8 mouse cellular contexts compared by ENCODE assay signal in the genomic region with DNA sequence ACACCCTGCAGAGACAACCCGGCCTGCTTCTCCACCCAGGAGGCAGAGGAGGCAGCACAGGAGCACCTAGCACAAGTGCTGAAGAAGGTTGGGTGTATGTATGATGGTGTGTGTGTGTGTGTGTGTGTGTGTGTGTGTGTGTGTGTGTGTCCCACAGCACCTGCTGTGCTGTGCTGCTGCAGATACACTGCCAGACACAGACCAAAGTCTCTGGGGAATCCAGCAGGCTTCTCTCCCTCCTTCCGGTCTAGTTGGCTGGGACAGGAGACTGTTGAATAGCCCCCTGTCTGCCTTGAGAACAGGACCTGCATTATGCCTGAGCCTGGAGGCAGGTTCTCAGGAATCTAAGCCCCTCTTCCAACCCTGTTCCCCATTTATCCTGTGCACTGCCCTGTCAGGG. TPM values are rescaled to one million over a fixed set of nuclear protein-coding genes. Genes with fewer than 3 reads are reported as not detected.
DNase-seq lines count a peak whose midpoint lies in the region; ATAC-seq and TF ChIP-seq lines count a peak whose summit lies in the region.

No protein-coding gene starts in this region.

- ATAC-seq in heart, embryonic 12.5 days (ENCODE audit: insufficient number of reproducible peaks, low FRiP score) = no peak
- ATAC-seq in hindbrain, embryonic 12.5 days (ENCODE audit: low FRiP score) = no peak
- ATAC-seq in midbrain, embryonic 11.5 days (ENCODE audit: low FRiP score) = no peak

- H3K9ac ChIP-seq in heart, embryonic 12.5 days = peak overlapping the region; percentile 69
- no peak overlapping the region for H3K9ac ChIP-seq in ES-E14 (ENCODE audit: insufficient read depth, low read depth, low read length, poor library complexity, severe bottlenecking)
- H3K9ac ChIP-seq in hindbrain, embryonic 12.5 days = peak overlapping the region; percentile 70
- peak overlapping the region; percentile 85 for H3K9ac ChIP-seq in midbrain, embryonic 11.5 days (ENCODE audit: low read length)

- whole genome bisulfite sequencing in heart, embryonic 12.5 days = 39% methylated on average over 2 of the region's 2 CpGs
- WGBS in hindbrain, embryonic 12.5 days = 17% methylated on average over 2 of the region's 2 CpGs
- 17% methylated on average over 2 of the region's 2 CpGs for WGBS in midbrain, embryonic 11.5 days

- H3K4me3 ChIP-seq in heart, embryonic 12.5 days = peak overlapping the region; percentile 58
- peak overlapping the region; percentile 70 to 78 for H3K4me3 ChIP-seq in ES-E14 (ENCODE audit: insufficient read depth in 1 of 2, low read depth in 1 of 2, low read length in 2 of 2, poor library complexity in 1 of 2, severe bottlenecking in 1 of 2)
- H3K4me3 ChIP-seq in hindbrain, embryonic 12.5 days = peak overlapping the region; percentile 72
- peak overlapping the region; percentile 86 for H3K4me3 ChIP-seq in midbrain, embryonic 11.5 days (ENCODE audit: low read depth, low read length)

- H3K9me3 ChIP-seq in heart, embryonic 12.5 days (replicated peaks) = no peaks in the 10 kb centered on the region
- H3K9me3 ChIP-seq in ES-E14 (ENCODE audit: control insufficient read depth, insufficient read depth, low read depth, low read length) = no peaks in the 10 kb centered on the region
- H3K9me3 ChIP-seq in hindbrain, embryonic 12.5 days (replicated peaks) = no peaks in the 10 kb centered on the region
- no peaks in the 10 kb centered on the region for H3K9me3 ChIP-seq in midbrain, embryonic 11.5 days (ENCODE audit: control insufficient read depth, low read length)

- no peak for DNase-seq in heart, adult 18-20 months
- DNase-seq in ES-E14 (ENCODE audit: low read depth, low spot score) = no peak
- no peak for DNase-seq in midbrain, embryonic 11.5 days (ENCODE audit: low spot score, missing footprints)
- no peak for DNase-seq in cerebellum, postnatal 14 days
- no peak for DNase-seq in B cell, adult 2 months
- no peak for DNase-seq in urinary bladder, adult 18-20 months (ENCODE audit: low spot score in 2 of 2)

- no peak overlapping the region for H3K27ac ChIP-seq in heart, embryonic 12.5 days (ENCODE audit: poor library complexity, severe bottlenecking)
- H3K27ac ChIP-seq in ES-E14 (ENCODE audit: insufficient read depth, low read depth, low read length, poor library complexity, severe bottlenecking) = no peak overlapping the region
- H3K27ac ChIP-seq in hindbrain, embryonic 12.5 days = no peak overlapping the region
- no peak overlapping the region for H3K27ac ChIP-seq in midbrain, embryonic 11.5 days (ENCODE audit: low read depth, low read length)

- peak overlapping the region; percentile 92 for H3K4me2 ChIP-seq in heart, embryonic 12.5 days
- peak overlapping the region; percentile 92 for H3K4me2 ChIP-seq in hindbrain, embryonic 12.5 days (replicated peaks)
- H3K4me2 ChIP-seq in midbrain, embryonic 11.5 days = peak overlapping the region; percentile 87

- H3K36me3 ChIP-seq in heart, embryonic 12.5 days = peaks cover 22% of the 10 kb centered on the region
- peaks cover 38% of the 10 kb centered on the region for H3K36me3 ChIP-seq in ES-E14 (ENCODE audit: control insufficient read depth, insufficient read depth, low read length, poor library complexity, severe bottlenecking)
- 0 out of 2 replicates have a peak, but pooled peaks cover 8% of the 10 kb centered on the region for H3K36me3 ChIP-seq in hindbrain, embryonic 12.5 days
- peaks cover 11% of the 10 kb centered on the region for H3K36me3 ChIP-seq in midbrain, embryonic 11.5 days (ENCODE audit: control insufficient read depth, insufficient read depth, low read length)

- H3K4me1 ChIP-seq in heart, embryonic 12.5 days (replicated peaks) = peaks cover 23% of the 10 kb centered on the region
- H3K4me1 ChIP-seq in ES-E14 (ENCODE audit: control insufficient read depth in 2 of 2, insufficient read depth in 2 of 2, low read length in 2 of 2, poor library complexity in 1 of 2) = peaks cover 0 to 4% of the 10 kb centered on the region in 2 experiments; a peak in 1 of 4 replicates
- peaks cover 29% of the 10 kb centered on the region for H3K4me1 ChIP-seq in hindbrain, embryonic 12.5 days
- peaks cover 24% of the 10 kb centered on the region for H3K4me1 ChIP-seq in midbrain, embryonic 11.5 days (ENCODE audit: control insufficient read depth, insufficient read depth, low read length)

- peaks cover 23% of the 10 kb centered on the region for H3K27me3 ChIP-seq in heart, embryonic 12.5 days (replicated peaks)
- peaks cover 16% of the 10 kb centered on the region for H3K27me3 ChIP-seq in hindbrain, embryonic 12.5 days
- no peaks in the 10 kb centered on the region for H3K27me3 ChIP-seq in midbrain, embryonic 11.5 days (ENCODE audit: control insufficient read depth, insufficient read depth, low read length)

- in situ Hi-C loops in ES-E14 (cut with MboI; ENCODE audit: low sequenced_read_pairs in 2 of 2, unreplicated experiment in 2 of 2) = no loop called here

TF ChIP-seq in ES-E14, 5 proteins besides CTCF, POLR2A, EP300 and RAD21:
- no peak for TF ChIP-seq HCFC1 (IDR thresholded peaks at IDR 0.05; ENCODE audit: borderline replicate concordance, insufficient read depth, low read length)
- no peak for TF ChIP-seq ZNF384 (IDR thresholded peaks at IDR 0.05; ENCODE audit: low read depth, low read length)
- TF ChIP-seq ZC3H11A (IDR thresholded peaks at IDR 0.05; ENCODE audit: borderline replicate concordance, low read depth, low read length) = no peak
- no peak for TF ChIP-seq MAFK (IDR thresholded peaks at IDR 0.05; ENCODE audit: insufficient read depth, low read depth, low read length)
- TF ChIP-seq CHD2 (IDR thresholded peaks at IDR 0.05; ENCODE audit: low read depth, low read length) = no peak

RNA-seq across cellular contexts. Expression of gene Sapcd2, which starts 1.3 kb away (rescaled TPM):
- 18.5 and 20.0 TPM in 2 replicates for polyA plus RNA-seq in heart, embryonic 12.5 days (2016; fragmentation: Nextera tagmentation; extraction: Ambion mirVana)
- not detected for total RNA-seq in heart, adult 18-20 months (2021)
- total RNA-seq in ES-E14 (2012; rRNA removed) = 34.4 and 53.8 TPM in 2 replicates
- 31.9 and 41.4 TPM in 2 replicates for polyA plus RNA-seq in hindbrain, embryonic 12.5 days (2016; fragmentation: Nextera tagmentation; extraction: Ambion mirVana)
- polyA plus RNA-seq in midbrain, embryonic 11.5 days (2014; fragmentation: Nextera tagmentation; extraction: Ambion mirVana) = 47.9 and 53.3 TPM in 2 replicates

RNA-seq across cellular contexts. Expression of gene Uap1l1, which starts 7.9 kb away (rescaled TPM):
- polyA plus RNA-seq in heart, embryonic 12.5 days (2016; fragmentation: Nextera tagmentation; extraction: Ambion mirVana) = 10.7 and 11.2 TPM in 2 replicates
- 10 to 100 TPM; 10.3 to 11.8 TPM for total RNA-seq in heart, adult 18-20 months (2021)
- 18.7 and 22.0 TPM in 2 replicates for total RNA-seq in ES-E14 (2012; rRNA removed)
- polyA plus RNA-seq in hindbrain, embryonic 12.5 days (2016; fragmentation: Nextera tagmentation; extraction: Ambion mirVana) = 5.7 and 7.9 TPM in 2 replicates
- polyA plus RNA-seq in midbrain, embryonic 11.5 days (2014; fragmentation: Nextera tagmentation; extraction: Ambion mirVana) = 3.4 and 6.7 TPM in 2 replicates

RNA-seq across cellular contexts. Expression of gene Dpp7, which starts 17.3 kb away (rescaled TPM):
- 11.3 TPM in 2 replicates for polyA plus RNA-seq in heart, embryonic 12.5 days (2016; fragmentation: Nextera tagmentation; extraction: Ambion mirVana)
- 1 to 10 TPM; 5.9 to 7.0 TPM for total RNA-seq in heart, adult 18-20 months (2021)
- 60.2 and 141 TPM in 2 replicates for total RNA-seq in ES-E14 (2012; rRNA removed)
- polyA plus RNA-seq in hindbrain, embryonic 12.5 days (2016; fragmentation: Nextera tagmentation; extraction: Ambion mirVana) = 21.9 and 23.5 TPM in 2 replicates
- polyA plus RNA-seq in midbrain, embryonic 11.5 days (2014; fragmentation: Nextera tagmentation; extraction: Ambion mirVana) = 15.9 and 16.0 TPM in 2 replicates

RNA-seq across cellular contexts. Expression of gene Entpd2, which starts 22.2 kb away (rescaled TPM):
- 0.18 and 0.44 TPM in 2 replicates for polyA plus RNA-seq in heart, embryonic 12.5 days (2016; fragmentation: Nextera tagmentation; extraction: Ambion mirVana)
- total RNA-seq in heart, adult 18-20 months (2021) = 10 to 100 TPM; 13.7 to 14.5 TPM
- 0.76 and 2.4 TPM in 2 replicates for total RNA-seq in ES-E14 (2012; rRNA removed)
- polyA plus RNA-seq in hindbrain, embryonic 12.5 days (2016; fragmentation: Nextera tagmentation; extraction: Ambion mirVana) = 0.22 and 0.46 TPM in 2 replicates
- polyA plus RNA-seq in midbrain, embryonic 11.5 days (2014; fragmentation: Nextera tagmentation; extraction: Ambion mirVana) = 0.12 and 0.23 TPM in 2 replicates

RNA-seq across cellular contexts. Expression of gene Npdc1, which starts 25.7 kb away (rescaled TPM):
- polyA plus RNA-seq in heart, embryonic 12.5 days (2016; fragmentation: Nextera tagmentation; extraction: Ambion mirVana) = 22.3 and 22.4 TPM in 2 replicates
- total RNA-seq in heart, adult 18-20 months (2021) = 10 to 100 TPM; 25.7 to 27.9 TPM
- 28.3 and 43.8 TPM in 2 replicates for total RNA-seq in ES-E14 (2012; rRNA removed)
- polyA plus RNA-seq in hindbrain, embryonic 12.5 days (2016; fragmentation: Nextera tagmentation; extraction: Ambion mirVana) = 216 and 225 TPM in 2 replicates
- polyA plus RNA-seq in midbrain, embryonic 11.5 days (2014; fragmentation: Nextera tagmentation; extraction: Ambion mirVana) = 101 and 106 TPM in 2 replicates
